Mouse (Mus musculus) cerebellum, postnatal 4 days (tissue): ENCODE data around the gene Mrtfb.
A peak's percentile ranks its signal among the peaks of the same experiment; 100 is the strongest.

ENCODE experiments used
- DNase-seq, 2 experiments: peaks; one replicate each; pipeline ENCODE4 v3.0.0; 2022; ENCODE audit warnings: low spot score in 2 of 2, mixed read lengths in 1 of 2

Mrtfb gene

GRCm38 (mm10) chr16:13255855-13256635, at the start of gene Mrtfb:
Gene Mrtfb, plus strand, starts transcription at chr16:13256481.
- DNase-seq, result peak; percentile 73 to 89

- no peak for DNase-seq
These were observed 48.6 kb upstream of the Mrtfb start for GRCm38 (mm10) chr16:13207649-13208048.

- no peak for DNase-seq
These were observed 48.2 kb upstream of the Mrtfb start for GRCm38 (mm10) chr16:13208087-13208486.

- no peak for DNase-seq
These were observed 43.5 kb upstream of the Mrtfb start for GRCm38 (mm10) chr16:13212781-13213180.

DNA sequence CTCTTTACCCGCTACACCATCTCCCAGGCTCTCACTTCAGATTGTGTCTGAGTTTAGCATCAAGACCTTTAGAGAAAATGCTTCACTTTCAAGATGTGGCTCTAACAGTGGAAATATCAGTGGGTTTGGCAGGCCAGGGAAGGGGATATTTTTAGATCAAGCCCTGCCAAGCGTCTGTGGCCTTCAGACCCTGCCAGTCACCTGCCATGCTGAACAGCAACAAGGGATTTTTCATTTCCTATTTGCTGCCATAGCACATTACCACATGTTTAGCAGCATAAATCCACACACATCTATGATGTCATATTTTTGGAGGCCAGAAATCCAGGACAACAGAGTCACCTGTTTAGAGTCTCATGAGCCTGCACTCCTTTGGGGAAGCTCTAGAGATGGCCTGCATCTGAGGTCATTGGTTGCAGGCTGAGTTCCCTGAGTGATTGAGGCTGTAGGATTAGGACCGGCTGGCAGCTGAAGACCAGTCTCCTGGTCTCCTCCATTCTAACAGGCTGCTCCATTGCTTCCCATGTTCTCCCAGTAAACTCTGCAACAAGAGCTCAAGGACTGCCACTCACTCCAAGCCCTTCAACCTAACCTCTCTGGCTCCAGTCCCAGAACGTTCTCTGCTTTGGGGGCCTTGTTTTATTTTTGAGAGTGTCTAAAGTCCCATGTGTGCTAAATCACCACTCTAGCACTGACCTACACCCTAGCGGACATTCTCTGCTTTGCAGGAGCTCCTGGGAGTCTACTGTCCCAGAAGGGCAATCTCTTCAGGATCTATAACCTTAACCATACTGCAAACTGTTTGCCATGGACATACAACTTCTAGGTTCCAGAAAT, 39.9 kb upstream of the Mrtfb start:
- no peak for DNase-seq

DNA sequence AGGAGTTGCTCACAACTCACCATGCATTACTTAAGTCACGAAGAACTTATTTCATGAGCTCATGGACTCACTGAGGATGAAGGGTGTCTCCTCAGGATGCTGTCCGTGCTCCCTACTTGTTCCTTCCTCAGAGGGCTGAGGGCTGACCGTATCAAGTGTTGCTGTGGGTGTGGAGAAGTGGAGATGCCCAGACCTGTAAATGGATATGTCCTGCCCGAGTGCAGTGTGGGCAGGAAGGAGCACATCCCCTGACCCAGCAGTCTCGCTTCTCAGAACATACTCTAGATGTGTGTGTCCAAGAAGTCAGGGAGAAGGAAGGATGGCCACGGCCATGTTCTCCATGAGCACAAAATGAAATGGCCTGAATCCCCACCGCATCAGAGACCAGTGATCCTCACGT, 38.3 kb upstream of the Mrtfb start:
- no peak for DNase-seq

GRCm38 (mm10) chr16:13221475-13221874, 34.8 kb upstream of the Mrtfb start:
- DNase-seq, result no peak

DNA sequence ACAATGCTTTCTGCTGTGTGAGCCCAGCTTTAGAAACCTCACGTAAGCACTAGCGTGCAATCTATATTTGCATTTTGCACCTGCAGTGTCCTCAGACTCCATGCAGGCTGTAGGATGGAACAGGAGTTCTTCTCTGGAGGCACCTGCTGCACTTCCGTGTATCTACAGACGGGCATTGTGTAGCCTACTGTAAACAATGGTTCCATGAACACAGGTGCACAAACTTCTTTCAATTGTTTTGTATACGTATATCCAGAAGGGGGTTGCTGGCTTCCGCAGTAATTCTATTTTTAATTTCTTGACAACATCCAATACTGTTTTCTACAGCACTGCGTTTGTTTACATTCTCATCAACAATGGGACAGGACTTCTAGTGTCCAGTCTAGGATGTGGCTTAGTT, 24.2 kb upstream of the Mrtfb start:
- no peak for DNase-seq

- peak in 1 of 2 experiments; percentile 6 for DNase-seq
These were observed 23.1 kb upstream of the Mrtfb start for GRCm38 (mm10) chr16:13232912-13233802.

GRCm38 (mm10) chr16:13239039-13239438, 17.2 kb upstream of the Mrtfb start:
- DNase-seq, result no peak

DNA sequence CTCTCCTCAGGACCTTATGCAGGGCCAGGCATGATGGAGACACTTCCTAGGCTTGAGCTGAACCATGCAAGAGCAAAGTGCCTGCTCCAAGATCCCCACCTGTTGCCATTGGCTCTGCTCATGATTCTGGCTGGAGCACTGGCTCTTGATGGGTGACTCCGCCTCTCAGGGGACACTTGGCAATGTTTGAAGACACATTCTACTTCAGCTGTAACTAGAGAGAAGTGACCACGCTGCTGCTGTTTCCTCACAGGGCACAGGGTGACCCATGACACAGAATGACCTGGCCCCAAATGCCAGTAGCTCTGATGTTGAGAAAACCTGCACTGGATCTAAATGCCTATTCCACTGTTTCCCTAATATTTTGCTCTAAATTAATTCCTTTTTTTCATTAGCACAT, 16.7 kb upstream of the Mrtfb start:
- DNase-seq, result no peak

DNA sequence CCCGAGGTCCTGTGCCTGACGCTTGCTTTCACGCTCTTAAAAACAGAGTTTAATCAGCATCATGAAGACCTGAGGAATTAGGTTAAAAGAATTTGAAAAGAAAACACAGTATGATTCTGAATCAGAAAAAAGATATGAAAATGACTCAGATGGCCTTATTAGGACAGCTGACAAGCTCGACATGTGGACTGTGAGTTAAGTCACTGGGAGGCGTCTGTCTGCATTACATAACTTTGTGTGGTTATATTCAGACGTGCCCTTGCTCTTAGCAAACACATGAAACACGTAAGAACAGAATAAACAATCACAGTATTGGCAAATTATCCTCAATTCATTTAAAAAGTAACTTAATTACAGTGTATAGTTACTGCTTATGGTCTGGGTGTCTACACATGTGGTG, 16.0 kb upstream of the Mrtfb start:
- DNase-seq, result no peak

GRCm38 (mm10) chr16:13245658-13246057, 10.6 kb upstream of the Mrtfb start:
- DNase-seq, result no peak

DNA sequence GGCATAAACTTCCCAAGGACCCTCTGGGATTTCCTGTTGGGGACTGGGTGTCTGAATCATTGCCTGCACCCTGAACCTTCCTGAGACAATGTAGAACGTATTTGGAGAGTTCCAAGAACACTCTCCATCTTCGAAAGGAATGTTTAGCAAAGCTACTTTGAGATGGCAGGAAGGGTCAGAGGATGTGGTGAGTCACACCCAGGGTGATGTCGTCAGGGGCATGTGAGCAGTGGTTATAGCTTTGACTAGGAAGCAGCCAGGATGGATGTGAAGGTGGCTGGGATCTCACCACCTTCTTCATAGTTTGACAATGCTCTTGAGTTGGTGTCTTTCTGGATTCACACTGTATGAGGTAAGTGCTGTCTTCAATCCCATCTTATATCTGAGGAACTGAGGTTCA, 9.4 kb upstream of the Mrtfb start:
- no peak for DNase-seq

- DNase-seq, result no peak
These were observed 6.2 kb upstream of the Mrtfb start for GRCm38 (mm10) chr16:13250061-13250460.

- peak in 1 of 2 experiments; percentile 25 for DNase-seq
These were observed 616 bp downstream of the Mrtfb start for GRCm38 (mm10) chr16:13256667-13257527.

DNA sequence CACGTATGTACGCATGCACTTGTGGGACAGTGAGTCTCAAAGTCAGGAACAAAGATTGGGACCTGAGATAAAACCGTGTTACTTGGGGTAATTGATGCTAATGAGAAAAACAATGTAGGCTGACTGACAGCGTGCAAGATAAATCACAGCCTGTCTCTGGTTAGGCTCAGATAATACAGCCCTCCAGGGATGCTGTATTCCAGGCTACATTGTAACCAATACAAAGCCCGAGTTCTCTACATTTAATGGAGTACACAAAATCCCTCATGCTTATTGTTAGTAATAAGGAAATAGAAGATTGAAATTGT, 1.2 kb downstream of the Mrtfb start:
- no peak for DNase-seq

DNA sequence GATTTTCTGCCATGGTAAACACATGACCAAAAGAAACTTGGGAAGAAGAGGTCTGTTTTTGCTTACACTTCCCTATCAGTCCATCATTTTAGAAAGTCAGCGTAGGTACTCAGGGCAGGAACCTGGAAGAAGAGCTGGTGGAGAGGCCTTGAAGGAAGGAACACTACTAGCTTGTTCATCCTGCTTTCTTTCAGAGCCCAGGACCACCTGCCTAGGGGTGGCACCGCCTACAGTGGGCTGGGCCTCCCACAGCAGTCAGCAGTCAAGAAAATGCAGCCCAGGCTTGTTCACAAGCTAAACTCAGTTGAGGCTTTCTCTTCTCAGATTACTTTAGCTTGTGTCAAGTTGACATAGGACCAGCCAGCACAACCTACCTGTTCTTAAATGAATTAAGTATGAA, 2.7 kb downstream of the Mrtfb start:
- no peak for DNase-seq

DNA sequence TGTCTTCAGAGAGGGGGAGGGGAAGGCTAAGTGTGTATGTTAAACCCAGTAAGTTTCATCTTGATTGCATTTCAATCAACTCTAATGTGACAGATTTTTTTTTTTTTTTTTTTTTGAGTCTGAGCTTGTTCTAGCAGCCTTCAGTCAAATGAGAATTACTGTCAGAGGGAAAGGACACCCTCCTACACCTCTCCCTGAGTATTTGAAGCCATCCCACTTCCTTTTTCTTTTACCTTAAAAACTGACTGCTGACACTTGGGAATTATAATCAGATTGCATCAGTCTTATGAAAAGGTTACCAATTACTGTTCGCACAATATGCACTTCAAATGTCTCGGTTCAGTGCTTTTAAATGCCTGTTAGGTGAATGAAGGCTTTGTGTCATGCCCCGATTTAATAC, 10.0 kb downstream of the Mrtfb start:
- no peak for DNase-seq

- no peak for DNase-seq
These were observed 11.1 kb downstream of the Mrtfb start for GRCm38 (mm10) chr16:13267350-13267904.

DNA sequence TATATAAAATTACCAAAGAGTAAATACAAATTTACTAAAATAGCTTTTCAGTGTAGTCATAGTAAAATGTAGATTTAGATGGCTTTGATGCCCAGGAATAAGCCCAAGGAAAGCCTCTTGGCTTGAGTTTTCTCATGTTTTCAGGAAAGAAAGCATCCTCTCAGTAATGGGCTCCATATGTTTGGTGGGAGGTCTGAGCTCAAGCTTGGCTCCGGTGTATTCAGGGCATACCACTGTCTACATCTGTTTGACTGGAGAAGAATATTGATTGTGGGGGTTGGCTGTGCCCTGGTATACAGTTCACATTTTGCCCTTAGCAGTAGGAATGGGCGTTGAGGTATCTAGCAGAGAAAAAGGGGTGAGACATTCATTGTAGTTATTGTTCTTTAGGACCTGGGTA, 13.1 kb downstream of the Mrtfb start:
- no peak for DNase-seq
